Mouse (Mus musculus) CH12.LX (cell line): ENCODE results near the gene Necap1. TPM values are rescaled to one million over a fixed set of nuclear protein-coding genes. Genes with fewer than 3 reads are reported as not detected.

Experiments
- DNase-seq: peaks from one replicate; pipeline ENCODE4 v3.0.0-alpha.2; 2013; ENCODE audit errors: extremely low read depth
- H3K27ac ChIP-seq: 2 replicates; pipeline ENCODE4 v1.5.1; 2012; ENCODE audit warnings: low read depth, mild to moderate bottlenecking, control low read depth, moderate library complexity; ENCODE audit not compliant: insufficient read depth
- H3K27me3 ChIP-seq: replicated peaks from 2 replicates; pipeline ENCODE3; 2012; ENCODE audit warnings: inconsistent platforms
- H3K36me3 ChIP-seq, 2 experiments: replicated peaks in 1 of 2; 2 replicates each; pipeline versions ENCODE3 to v1.6.1; 2012; ENCODE audit warnings: inconsistent platforms in 1 of 2, low read length in 1 of 2, mild to moderate bottlenecking in 1 of 2, mixed read lengths in 1 of 2, moderate library complexity in 1 of 2; ENCODE audit not compliant: control insufficient read depth in 1 of 2, insufficient read depth in 1 of 2
- H3K4me1 ChIP-seq, 2 experiments: 2 replicates each; pipeline ENCODE4 v1.6.1; 2012; ENCODE audit warnings: inconsistent platforms in 1 of 2, moderate library complexity in 1 of 2; ENCODE audit not compliant: insufficient read depth in 2 of 2, control insufficient read depth in 1 of 2
- H3K4me2 ChIP-seq: 2 replicates; pipeline ENCODE4 v1.6.1; 2012; ENCODE audit warnings: low read depth, mild to moderate bottlenecking, control low read depth; ENCODE audit not compliant: poor library complexity, insufficient read depth, severe bottlenecking
- H3K4me3 ChIP-seq, 3 experiments: fragments of 150-350 bp in 1 of 3; sonication (generic) in 1 of 3; replicated peaks in 1 of 3; 2 replicates each; pipeline versions ENCODE3 to v1.5.1; 2011 to 2012; ENCODE audit warnings: low read depth in 2 of 3, low read length in 2 of 3, mild to moderate bottlenecking in 2 of 3, moderate library complexity in 2 of 3, control low read depth in 1 of 3, improper control_type of control experiment in 1 of 3, inconsistent platforms in 1 of 3, mixed read lengths in 1 of 3; ENCODE audit not compliant: poor library complexity in 1 of 3
- H3K79me2 ChIP-seq: replicated peaks from 2 replicates; pipeline ENCODE4 v1.6.1; 2012; ENCODE audit warnings: mild to moderate bottlenecking, moderate library complexity; ENCODE audit not compliant: control insufficient read depth, poor library complexity, insufficient read depth, severe bottlenecking; ENCODE audit errors: extremely low read depth
- H3K9ac ChIP-seq: 2 replicates; pipeline ENCODE4 v1.6.1; 2012; ENCODE audit warnings: low read depth, mild to moderate bottlenecking, control low read depth, moderate library complexity; ENCODE audit not compliant: insufficient read depth
- H3K9me3 ChIP-seq: replicated peaks from 2 replicates; pipeline ENCODE3; 2012; ENCODE audit warnings: low read length, inconsistent platforms, mixed read lengths
- BHLHE40 ChIP-seq: IDR thresholded peaks from 2 replicates; pipeline ENCODE4 v1.6.1; 2011; ENCODE audit warnings: mild to moderate bottlenecking, low read depth, low read length, improper control_type of control experiment
- CHD1 ChIP-seq: IDR thresholded peaks from 2 replicates; pipeline ENCODE4 v1.6.1; 2012; ENCODE audit warnings: low read depth, low read length, improper control_type of control experiment, inconsistent platforms
- ELF1 ChIP-seq: IDR thresholded peaks from 2 replicates; pipeline ENCODE4 v1.6.1; 2014; ENCODE audit warnings: low read depth, mild to moderate bottlenecking, inconsistent platforms, low read length, improper control_type of control experiment
- EP300 ChIP-seq: IDR thresholded peaks from 2 replicates; pipeline ENCODE4 v1.6.1; 2011; ENCODE audit warnings: low read length, improper control_type of control experiment
- ETS1 ChIP-seq: conservative IDR thresholded peaks from 2 replicates; pipeline ENCODE4 v1.6.1; 2012; ENCODE audit warnings: low read depth, mild to moderate bottlenecking, inconsistent platforms, low read length, improper control_type of control experiment, moderate library complexity
- IRF4 ChIP-seq: IDR thresholded peaks from 2 replicates; pipeline ENCODE4 v1.6.1; 2014; ENCODE audit warnings: low read depth, mild to moderate bottlenecking, inconsistent platforms, low read length, improper control_type of control experiment
- JUN ChIP-seq: IDR thresholded peaks from 2 replicates; pipeline ENCODE4 v1.6.1; 2011; ENCODE audit warnings: low read depth, mild to moderate bottlenecking, low read length, improper control_type of control experiment, moderate library complexity; ENCODE audit not compliant: insufficient read depth
- JUND ChIP-seq: conservative IDR thresholded peaks from 2 replicates; pipeline ENCODE4 v1.6.1; 2011; ENCODE audit warnings: low read depth, low read length, improper control_type of control experiment
- MAFK ChIP-seq: IDR thresholded peaks from 2 replicates; pipeline ENCODE4 v1.6.1; 2011; ENCODE audit warnings: low read length, improper control_type of control experiment; ENCODE audit not compliant: insufficient replicate concordance
- MEF2A ChIP-seq: IDR thresholded peaks from 2 replicates; pipeline ENCODE4 v1.6.1; 2014; ENCODE audit warnings: low read depth, mild to moderate bottlenecking, inconsistent platforms, low read length, improper control_type of control experiment, borderline replicate concordance
- POLR2AphosphoS2 ChIP-seq: IDR thresholded peaks from 2 replicates; pipeline ENCODE4 v1.6.1; 2011; ENCODE audit warnings: low read depth, low read length, improper control_type of control experiment
- RCOR1 ChIP-seq: conservative IDR thresholded peaks from 2 replicates; pipeline ENCODE4 v1.6.1; 2012; ENCODE audit warnings: low read depth, mild to moderate bottlenecking, inconsistent platforms, low read length, improper control_type of control experiment
- TBP ChIP-seq: conservative IDR thresholded peaks from 2 replicates; pipeline ENCODE4 v1.6.1; 2011; ENCODE audit warnings: low read depth, low read length, improper control_type of control experiment
- TCF12 ChIP-seq: IDR thresholded peaks from 2 replicates; pipeline ENCODE4 v1.6.1; 2014; ENCODE audit warnings: low read depth, mild to moderate bottlenecking, inconsistent platforms, low read length, improper control_type of control experiment
- USF2 ChIP-seq: conservative IDR thresholded peaks from 2 replicates; pipeline ENCODE4 v1.6.1; 2011; ENCODE audit warnings: low read depth, low read length, improper control_type of control experiment
- ZKSCAN1 ChIP-seq: IDR thresholded peaks from 2 replicates; pipeline ENCODE4 v1.6.1; 2012; ENCODE audit warnings: low read depth, inconsistent platforms, low read length, improper control_type of control experiment, borderline replicate concordance
- ZNF384 ChIP-seq: IDR thresholded peaks from 2 replicates; pipeline ENCODE4 v1.6.1; 2012; ENCODE audit warnings: low read depth, low read length, improper control_type of control experiment, inconsistent platforms
- dilution Hi-C: fragments of 300-500 bp; cut with MboI; formaldehyde crosslinking; loops from 2 replicates; pipeline ENCODE4 v1.14.3; 2020; ENCODE audit warnings: low sequenced_read_pairs; ENCODE audit not compliant: extremely low pct_unique_long_range_greater_than_20kb, extremely low pct_ligation_motif_present
- in situ Hi-C: fragments of 300-500 bp; cut with MboI; formaldehyde crosslinking; loops from 3 replicates; pipeline ENCODE4 v1.14.3; 2019; ENCODE audit warnings: low sequenced_read_pairs, low pct_ligation_motif_present, low pct_unique_long_range_greater_than_20kb, mixed read lengths
- polyA plus RNA-seq: library from polyadenylated mRNA; unstranded; fragments of >175 nt; gene quantifications from 2 replicates; pipeline ENCODE4 v1.2.1, GENCODE M21; 2012; ENCODE audit warnings: low read depth; ENCODE audit not compliant: insufficient read length
- total RNA-seq, 2 experiments: library from RNA; depleted of rRNA; stranded (reverse); fragments of 300-350 nt in 1 of 2; fragments of >200 nt in 1 of 2; gene quantifications; 2 replicates each; pipeline ENCODE4 v1.2.3; 2012 to 2014

The Necap1 gene
- total and polyA plus RNA-seq, 3 experiments = 12.7 to 29.5 (median 26.9) TPM

DNA sequence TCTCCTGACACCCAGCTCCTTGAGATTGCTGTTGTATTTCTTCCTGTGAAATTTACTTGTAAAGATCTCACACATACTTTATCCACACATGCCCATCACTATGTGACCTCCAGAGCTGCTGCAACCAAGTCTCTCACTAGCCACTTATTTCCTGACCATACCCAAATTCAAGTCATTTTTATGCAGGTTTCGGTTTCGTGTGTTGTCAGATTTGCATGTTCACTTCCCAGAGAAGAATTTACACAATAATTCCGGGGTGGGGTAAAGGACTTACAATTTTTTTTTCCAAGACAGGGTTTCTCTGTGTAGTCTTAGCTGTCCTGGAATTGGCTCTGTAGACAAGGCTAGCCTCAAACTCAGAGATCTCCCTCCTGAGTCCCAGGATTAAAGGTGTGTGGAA lies 60.6 kb downstream of the Necap1 start:
- Histone ChIP-seq H3K9ac (no peak overlapping the region), H3K4me2 (peak overlapping the region; percentile 58), H3K4me1 (peaks cover 5 to 28% of the 10 kb centered on the region in 2 experiments; a peak in 3 of 4 replicates), H3K27me3 (peaks cover 8% of the 10 kb centered on the region), H3K9me3 (no peaks in the 10 kb centered on the region), H3K27ac (no peak overlapping the region), H3K36me3 (no peaks in the 10 kb centered on the region), H3K79me2 (no peaks in the 10 kb centered on the region), H3K4me3 (no peak overlapping the region)
- in situ Hi-C loops (no loop called here), dilution Hi-C loops (no loop called here)
- peak; percentile 69 for DNase-seq
- TF ChIP-seq ELF1 (peak; percentile 40; the same call in 1 of the 2 replicates), TBP (no peak), EP300 (peak; percentile 85), RCOR1 (no peak), MEF2A (0 out of 2 replicates have a peak, but pooled peaks have one; percentile 27), ZKSCAN1 (no peak), TCF12 (no peak), CHD1 (no peak), JUN (peak; percentile 44), JUND (no peak), ETS1 (peak; percentile 74), IRF4 (peak; percentile 91), MAFK (peak; percentile 59; the same call in 1 of the 2 replicates), POLR2AphosphoS2 (no peak), ZNF384 (peak; percentile 93), USF2 (no peak), BHLHE40 (peak; percentile 84)

Other genes starting within 250 kb of the Necap1 start
- gene Dppa3, start 248.1 kb upstream of the Necap1 start, total RNA-seq (2012; rRNA removed) = not detected in 2 replicates
- gene Dppa3, start 248.1 kb upstream of the Necap1 start, total RNA-seq (2014; rRNA removed) = not detected in 2 replicates
- gene Dppa3, start 248.1 kb upstream of the Necap1 start, polyA plus RNA-seq = not detected in 2 replicates
- not detected in 2 replicates for gene Nanog, start 167.0 kb upstream of the Necap1 start, total RNA-seq (2012; rRNA removed)
- not detected in 2 replicates for gene Nanog, start 167.0 kb upstream of the Necap1 start, total RNA-seq (2014; rRNA removed)
- gene Nanog, start 167.0 kb upstream of the Necap1 start, polyA plus RNA-seq = 0.12 and 0.27 TPM in 2 replicates
- 27.8 and 38.3 TPM in 2 replicates for gene Slc2a3, start 72.8 kb upstream of the Necap1 start, total RNA-seq (2012; rRNA removed)
- gene Slc2a3, start 72.8 kb upstream of the Necap1 start, total RNA-seq (2014; rRNA removed) = 29.7 and 32.4 TPM in 2 replicates
- gene Slc2a3, start 72.8 kb upstream of the Necap1 start, polyA plus RNA-seq = 23.7 and 28.8 TPM in 2 replicates
- 2.5 and 2.7 TPM in 2 replicates for gene Foxj2, start 54.6 kb upstream of the Necap1 start, total RNA-seq (2012; rRNA removed)
- 1.8 and 1.9 TPM in 2 replicates for gene Foxj2, start 54.6 kb upstream of the Necap1 start, total RNA-seq (2014; rRNA removed)
- gene Foxj2, start 54.6 kb upstream of the Necap1 start, polyA plus RNA-seq = 4.6 and 5.4 TPM in 2 replicates
- gene C3ar1, start 18.3 kb upstream of the Necap1 start, total RNA-seq (2012; rRNA removed) = 0.89 and 1.1 TPM in 2 replicates
- gene C3ar1, start 18.3 kb upstream of the Necap1 start, total RNA-seq (2014; rRNA removed) = 1.4 and 1.6 TPM in 2 replicates
- 4.7 TPM in 2 replicates for gene C3ar1, start 18.3 kb upstream of the Necap1 start, polyA plus RNA-seq
- gene Clec4a1, start 47.4 kb downstream of the Necap1 start, total RNA-seq (2012; rRNA removed) = 0.08 TPM in 1 of 2 replicates, not detected in the other
- gene Clec4a1, start 47.4 kb downstream of the Necap1 start, total RNA-seq (2014; rRNA removed) = not detected in 2 replicates
- gene Clec4a1, start 47.4 kb downstream of the Necap1 start, polyA plus RNA-seq = 0.30 and 0.31 TPM in 2 replicates
- gene Clec4a3, start 78.0 kb downstream of the Necap1 start, total RNA-seq (2012; rRNA removed) = not detected in 2 replicates
- gene Clec4a3, start 78.0 kb downstream of the Necap1 start, total RNA-seq (2014; rRNA removed) = not detected in 2 replicates
- gene Clec4a3, start 78.0 kb downstream of the Necap1 start, polyA plus RNA-seq = not detected in 2 replicates
- not detected in 2 replicates for gene Clec4a4, start 115.9 kb downstream of the Necap1 start, total RNA-seq (2012; rRNA removed)
- not detected in 2 replicates for gene Clec4a4, start 115.9 kb downstream of the Necap1 start, total RNA-seq (2014; rRNA removed)
- not detected in 2 replicates for gene Clec4a4, start 115.9 kb downstream of the Necap1 start, polyA plus RNA-seq
- not detected in 2 replicates for gene Clec4b1, start 175.5 kb downstream of the Necap1 start, total RNA-seq (2012; rRNA removed)
- gene Clec4b1, start 175.5 kb downstream of the Necap1 start, total RNA-seq (2014; rRNA removed) = not detected in 2 replicates
- gene Clec4b1, start 175.5 kb downstream of the Necap1 start, polyA plus RNA-seq = not detected in 2 replicates
- gene Clec4a2, start 232.0 kb downstream of the Necap1 start, total RNA-seq (2012; rRNA removed) = not detected in 2 replicates
- not detected in 2 replicates for gene Clec4a2, start 232.0 kb downstream of the Necap1 start, total RNA-seq (2014; rRNA removed)
- not detected in 2 replicates for gene Clec4a2, start 232.0 kb downstream of the Necap1 start, polyA plus RNA-seq